Mouse (Mus musculus): ENCODE data around the gene Ccdc3. TPM values are rescaled to one million over a fixed set of nuclear protein-coding genes. Genes with fewer than 3 reads are reported as not detected.

Ccdc3 gene
- polyA plus RNA-seq, 1 experiment from 2014 or later: 2.0 TPM

DNA sequence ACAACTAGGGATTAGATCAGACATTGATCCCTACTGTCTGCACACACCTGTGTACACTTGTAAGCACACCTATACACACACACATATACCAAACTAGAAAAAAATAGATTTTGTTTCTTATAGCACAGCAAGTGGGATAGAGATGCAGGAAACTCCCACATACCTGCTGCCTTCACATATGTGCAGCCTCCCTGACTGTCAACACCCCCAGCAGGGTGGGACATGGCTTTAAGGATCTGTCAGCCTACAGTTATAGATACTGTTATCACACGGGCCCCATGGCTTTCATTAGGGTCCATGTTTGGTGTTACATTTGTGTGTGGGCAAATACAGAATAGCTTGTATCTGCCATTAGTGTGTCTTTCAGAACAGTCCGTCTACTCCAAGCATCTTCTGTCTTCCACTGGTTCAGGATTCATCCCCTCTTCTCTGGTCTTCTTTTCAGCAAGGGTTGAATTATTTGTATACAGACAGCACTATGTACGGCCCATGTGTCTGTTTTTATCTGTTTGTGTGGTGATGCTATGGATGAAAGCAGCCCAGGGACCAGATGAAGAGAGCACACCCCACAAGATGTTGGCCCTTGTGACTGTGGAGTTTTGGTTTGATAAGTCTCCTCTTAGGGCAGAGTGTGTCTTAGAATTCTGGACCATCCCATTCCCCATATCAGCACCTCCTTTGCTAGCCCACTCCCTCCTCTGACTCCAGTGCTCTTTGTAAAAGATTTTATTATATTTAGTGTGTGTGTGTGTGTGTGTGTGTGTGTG lies 24.5 kb downstream of the Ccdc3 start:
- H3K4me2 ChIP-seq: no peak overlapping the region
- H3K27me3 ChIP-seq: no peaks in the 10 kb centered on the region
- H3K36me3 ChIP-seq (ENCODE audit: poor library complexity, severe bottlenecking): no peaks in the 10 kb centered on the region
- no peaks in the 10 kb centered on the region for H3K9me3 ChIP-seq (replicated peaks)
- no peak overlapping the region for H3K9ac ChIP-seq
- WGBS: 79% methylated on average over 3 of the region's 3 CpGs
- no peaks in the 10 kb centered on the region for H3K4me1 ChIP-seq
- no peak overlapping the region for H3K4me3 ChIP-seq
- no peak for ATAC-seq
- H3K27ac ChIP-seq: no peak overlapping the region

DNA sequence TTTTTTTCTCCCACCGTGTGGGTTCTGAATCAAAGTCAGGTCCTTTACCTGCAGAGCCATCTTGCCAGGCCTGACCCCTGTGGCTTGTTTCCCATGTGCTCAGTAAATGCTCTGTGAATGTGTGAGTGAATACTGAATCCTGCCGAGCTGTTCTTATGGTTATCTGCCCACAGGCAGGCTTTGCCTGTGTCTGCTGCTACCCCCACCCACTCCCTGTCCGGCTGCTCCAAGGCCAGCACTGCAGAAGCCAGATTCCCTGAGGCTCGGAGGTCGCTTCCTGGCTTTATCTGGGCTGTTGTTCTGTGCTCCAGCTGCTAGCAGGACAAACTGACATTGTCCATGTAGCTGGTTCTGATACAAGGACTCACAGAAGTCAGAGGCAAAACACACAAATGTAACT lies 25.2 kb downstream of the Ccdc3 start:
- Histone ChIP-seq H3K36me3 (ENCODE audit: poor library complexity, severe bottlenecking) (no peaks in the 10 kb centered on the region), H3K4me1 (no peaks in the 10 kb centered on the region), H3K27ac (no peak overlapping the region), H3K4me3 (no peak overlapping the region), H3K9ac (no peak overlapping the region), H3K27me3 (no peaks in the 10 kb centered on the region), H3K4me2 (no peak overlapping the region), H3K9me3 (replicated peaks) (no peaks in the 10 kb centered on the region)
- 62% methylated on average over 5 of the region's 5 CpGs for WGBS
- no peak for ATAC-seq

DNA sequence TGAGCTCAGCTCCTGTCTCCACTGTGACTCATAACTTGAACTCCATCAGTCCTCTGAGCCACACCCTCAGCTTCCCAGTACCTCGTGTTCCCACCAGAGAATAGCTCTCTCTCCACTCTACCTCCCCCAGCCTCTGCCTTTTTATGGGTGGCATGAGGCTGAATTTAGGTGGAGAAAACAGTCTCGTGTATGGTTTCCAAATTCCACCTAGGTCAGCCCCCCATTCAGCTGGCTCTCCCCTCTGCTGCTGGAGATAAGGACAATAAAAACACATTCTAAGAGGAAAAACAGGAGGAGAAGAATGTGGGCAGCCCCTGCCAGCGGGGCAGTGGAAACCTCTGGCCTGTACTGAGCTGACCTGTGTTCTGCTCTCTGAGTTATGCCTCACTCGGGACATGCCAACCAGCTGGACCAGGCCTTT lies 28.4 kb downstream of the Ccdc3 start:
- 78% methylated on average over 4 of the region's 4 CpGs for WGBS
- no peak for ATAC-seq
- Histone ChIP-seq H3K36me3 (ENCODE audit: poor library complexity, severe bottlenecking) (no peaks in the 10 kb centered on the region), H3K9me3 (replicated peaks) (no peaks in the 10 kb centered on the region), H3K27ac (no peak overlapping the region), H3K4me3 (no peak overlapping the region), H3K4me1 (no peaks in the 10 kb centered on the region), H3K9ac (no peak overlapping the region), H3K27me3 (no peaks in the 10 kb centered on the region), H3K4me2 (no peak overlapping the region)

DNA sequence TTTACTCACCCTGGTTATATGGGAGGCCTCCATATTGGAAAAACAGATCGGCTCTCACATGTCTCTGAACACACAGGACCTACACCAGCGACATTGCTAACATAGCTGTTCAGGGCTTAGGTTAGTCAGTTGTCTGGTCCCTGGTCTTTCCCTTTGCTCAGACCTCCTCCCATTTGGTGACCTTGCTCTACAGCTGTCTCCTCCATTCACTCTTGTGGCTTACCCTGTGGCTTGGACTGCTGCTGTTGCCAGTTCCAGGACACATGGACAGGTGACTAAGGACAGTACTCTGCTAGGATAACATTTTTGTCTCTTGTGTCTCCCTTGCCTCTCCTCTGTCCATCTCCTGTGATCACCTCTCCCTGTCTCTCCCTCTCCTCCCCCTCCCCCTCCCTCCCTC lies 29.2 kb downstream of the Ccdc3 start:
- no peaks in the 10 kb centered on the region for H3K27me3 ChIP-seq
- no peak overlapping the region for H3K27ac ChIP-seq
- H3K9me3 ChIP-seq (replicated peaks): no peaks in the 10 kb centered on the region
- no peak overlapping the region for H3K9ac ChIP-seq
- H3K36me3 ChIP-seq (ENCODE audit: poor library complexity, severe bottlenecking): no peaks in the 10 kb centered on the region
- H3K4me3 ChIP-seq: no peak overlapping the region
- WGBS: 86% methylated on average over 2 of the region's 2 CpGs
- no peak overlapping the region for H3K4me2 ChIP-seq
- H3K4me1 ChIP-seq: no peaks in the 10 kb centered on the region
- ATAC-seq: no peak

DNA sequence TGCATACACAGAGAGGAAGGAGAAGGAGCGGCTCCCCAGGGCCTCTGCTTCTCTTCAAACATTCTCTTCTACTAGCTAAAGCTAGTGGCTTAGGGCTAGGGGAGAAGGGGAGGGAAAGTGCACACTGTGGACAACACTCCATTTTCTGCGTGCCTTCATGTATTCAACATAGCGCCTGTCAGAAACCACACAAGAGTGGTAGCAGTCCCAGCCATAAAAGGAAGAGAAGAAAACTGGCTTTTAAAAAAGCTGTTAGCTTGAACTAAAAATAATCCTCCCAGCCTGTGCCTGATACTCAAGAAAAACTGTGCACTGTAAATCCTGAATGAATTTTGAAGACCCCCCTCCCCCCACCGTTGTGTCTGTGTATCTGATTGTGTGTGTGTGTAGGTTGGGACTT lies 33.2 kb downstream of the Ccdc3 start:
- Histone ChIP-seq H3K9ac (no peak overlapping the region), H3K4me3 (no peak overlapping the region), H3K27me3 (no peaks in the 10 kb centered on the region), H3K27ac (no peak overlapping the region), H3K36me3 (ENCODE audit: poor library complexity, severe bottlenecking) (no peaks in the 10 kb centered on the region), H3K9me3 (replicated peaks) (no peaks in the 10 kb centered on the region), H3K4me2 (no peak overlapping the region), H3K4me1 (no peaks in the 10 kb centered on the region)
- ATAC-seq: no peak
- 84% methylated on average over 4 of the region's 4 CpGs for WGBS

DNA sequence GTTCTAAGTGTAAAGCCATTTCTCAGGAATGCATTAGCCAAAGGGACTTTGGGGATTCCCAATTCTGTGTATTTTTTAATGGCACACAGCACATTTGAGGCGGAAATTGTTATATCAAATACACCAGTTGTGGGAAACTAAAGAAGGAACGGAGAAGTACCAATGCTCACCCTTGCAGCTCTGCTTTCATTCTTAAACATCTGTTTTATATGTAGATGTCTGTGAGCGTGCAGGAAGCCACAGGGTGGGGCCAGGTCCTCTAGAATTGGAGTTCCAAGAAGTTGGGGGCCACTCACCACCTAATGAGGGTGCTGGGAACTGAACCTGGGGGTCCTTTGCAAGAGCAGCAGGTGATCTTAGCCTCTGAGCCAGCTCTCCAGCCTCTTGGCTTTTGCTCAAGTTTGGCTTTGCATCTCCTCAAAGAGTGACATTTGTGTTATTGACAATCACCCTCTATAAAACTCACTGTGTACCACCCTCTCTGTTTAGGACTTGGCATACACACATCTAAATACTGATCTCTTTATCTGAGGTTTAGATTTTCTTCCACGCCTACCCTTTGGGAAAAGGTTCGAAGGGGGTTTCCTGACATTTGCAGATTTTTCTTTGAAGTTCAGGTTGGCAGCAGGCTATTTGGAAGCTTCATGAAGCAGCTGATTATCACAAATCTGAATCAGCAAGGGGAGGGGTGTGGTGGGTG lies 33.9 kb downstream of the Ccdc3 start:
- Histone ChIP-seq H3K27me3 (no peaks in the 10 kb centered on the region), H3K27ac (no peak overlapping the region), H3K4me1 (no peaks in the 10 kb centered on the region), H3K36me3 (ENCODE audit: poor library complexity, severe bottlenecking) (no peaks in the 10 kb centered on the region), H3K4me2 (no peak overlapping the region), H3K4me3 (no peak overlapping the region), H3K9me3 (replicated peaks) (no peaks in the 10 kb centered on the region), H3K9ac (no peak overlapping the region)
- WGBS: 78% methylated on average over 5 of the region's 5 CpGs
- ATAC-seq: no peak

DNA sequence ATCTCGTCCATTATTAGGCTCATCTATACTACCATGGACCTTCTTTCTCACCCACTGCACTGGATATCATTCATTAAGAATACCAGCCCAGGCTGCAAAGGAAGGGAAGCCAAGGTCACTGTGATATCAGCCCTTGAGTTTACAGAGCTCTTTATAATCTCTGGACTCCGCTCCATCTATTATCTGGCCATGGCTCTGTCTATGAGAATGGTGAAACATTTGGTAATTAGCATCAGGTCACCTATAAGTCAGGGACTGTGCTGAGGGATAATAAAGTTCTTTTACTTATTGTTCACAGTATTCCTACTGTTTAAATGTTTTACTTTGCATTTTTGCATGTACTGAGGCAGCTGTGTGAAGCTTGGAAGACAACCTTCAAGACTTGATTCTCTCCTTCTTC lies 35.2 kb downstream of the Ccdc3 start:
- ATAC-seq: no peak

DNA sequence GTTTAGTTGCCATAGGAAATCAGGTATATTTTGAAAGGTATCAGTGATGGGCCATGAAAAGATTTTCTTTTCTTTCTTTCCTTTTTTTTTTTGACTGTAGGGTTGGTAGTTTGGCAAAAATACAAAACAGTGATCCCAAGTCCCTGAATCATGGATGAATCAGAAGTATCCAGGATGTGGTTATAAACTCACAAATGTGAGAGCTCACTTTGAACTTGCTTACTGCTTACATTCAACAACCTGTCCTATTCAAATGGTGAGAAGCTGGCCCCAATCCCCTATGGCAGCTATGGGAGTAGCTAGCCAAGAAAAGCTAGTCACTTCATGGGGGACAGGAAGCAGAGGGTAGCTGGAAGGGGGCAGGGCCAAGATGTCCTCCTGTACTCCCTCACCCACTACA lies 37.1 kb downstream of the Ccdc3 start:
- no peak overlapping the region for H3K4me2 ChIP-seq
- no peak overlapping the region for H3K9ac ChIP-seq
- peaks cover under 1% of the 10 kb centered on the region; the same call in 1 of the 2 replicates for H3K4me1 ChIP-seq
- H3K36me3 ChIP-seq (ENCODE audit: poor library complexity, severe bottlenecking): no peaks in the 10 kb centered on the region
- H3K27ac ChIP-seq: no peak overlapping the region
- H3K27me3 ChIP-seq: no peaks in the 10 kb centered on the region
- H3K4me3 ChIP-seq: no peak overlapping the region
- no peaks in the 10 kb centered on the region for H3K9me3 ChIP-seq (replicated peaks)
- no peak for ATAC-seq

More for the DNA sequence above, 35.2 kb downstream of the Ccdc3 start:
- H3K4me2 ChIP-seq: no peak overlapping the region
- no peaks in the 10 kb centered on the region for H3K4me1 ChIP-seq
- H3K27ac ChIP-seq: no peak overlapping the region
- WGBS: 95% methylated on average over 2 of the region's 2 CpGs
- H3K4me3 ChIP-seq: no peak overlapping the region
- H3K9ac ChIP-seq: no peak overlapping the region
- no peaks in the 10 kb centered on the region for H3K27me3 ChIP-seq
- no peaks in the 10 kb centered on the region for H3K9me3 ChIP-seq (replicated peaks)
- no peaks in the 10 kb centered on the region for H3K36me3 ChIP-seq (ENCODE audit: poor library complexity, severe bottlenecking)

DNA sequence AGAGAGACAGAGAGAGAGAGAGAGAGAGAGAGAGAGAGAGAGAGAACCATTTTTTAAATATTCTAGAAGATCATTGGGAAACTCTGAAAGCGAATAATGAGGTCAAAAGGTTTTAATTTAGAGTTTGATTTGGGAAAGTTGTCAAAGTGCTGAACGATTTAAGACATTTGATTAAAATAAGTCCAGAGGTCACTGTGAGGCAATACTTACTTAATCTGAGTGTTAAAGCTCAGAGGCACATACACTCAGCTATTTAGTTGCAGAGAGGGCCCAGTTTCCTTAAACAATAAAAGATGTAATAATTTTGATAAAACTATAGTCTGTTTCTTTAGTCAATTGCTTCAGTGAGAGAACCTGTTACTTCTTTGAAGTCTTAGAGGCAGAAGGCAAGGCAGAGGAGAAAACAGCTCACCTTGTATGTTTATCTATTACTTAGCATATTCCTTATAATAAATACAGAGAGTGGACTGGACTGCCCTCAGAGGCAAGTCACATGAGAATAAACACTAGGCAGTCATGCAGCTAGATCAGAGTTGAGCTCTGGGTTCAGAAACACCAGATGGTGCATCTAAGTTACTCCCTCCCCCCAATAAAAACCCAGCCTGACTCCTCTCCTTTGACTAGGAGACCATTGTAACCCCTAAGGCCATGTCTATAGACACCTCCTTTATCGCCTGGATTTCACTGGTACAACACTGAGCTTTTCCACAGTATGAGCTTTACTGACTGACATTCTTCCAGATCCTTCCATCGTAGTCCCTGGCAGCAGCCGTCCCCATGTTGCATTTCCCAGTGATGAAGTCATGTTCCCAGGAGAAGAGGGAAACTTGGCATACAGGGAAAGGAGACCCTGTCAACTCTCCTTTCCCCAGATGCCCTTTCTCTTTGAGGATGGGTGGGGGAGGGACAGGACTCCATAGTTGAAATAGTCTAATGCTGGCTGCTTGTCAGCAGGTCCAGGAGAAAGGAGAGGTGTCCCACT lies 44.2 kb downstream of the Ccdc3 start:
- Histone ChIP-seq H3K9me3 (replicated peaks) (no peaks in the 10 kb centered on the region), H3K36me3 (ENCODE audit: poor library complexity, severe bottlenecking) (no peaks in the 10 kb centered on the region), H3K9ac (no peak overlapping the region), H3K27ac (no peak overlapping the region), H3K27me3 (no peaks in the 10 kb centered on the region), H3K4me1 (peaks cover 13% of the 10 kb centered on the region), H3K4me2 (no peak overlapping the region), H3K4me3 (no peak overlapping the region)
- no peak for ATAC-seq
- 67% methylated on average over 5 of the region's 5 CpGs for WGBS

DNA sequence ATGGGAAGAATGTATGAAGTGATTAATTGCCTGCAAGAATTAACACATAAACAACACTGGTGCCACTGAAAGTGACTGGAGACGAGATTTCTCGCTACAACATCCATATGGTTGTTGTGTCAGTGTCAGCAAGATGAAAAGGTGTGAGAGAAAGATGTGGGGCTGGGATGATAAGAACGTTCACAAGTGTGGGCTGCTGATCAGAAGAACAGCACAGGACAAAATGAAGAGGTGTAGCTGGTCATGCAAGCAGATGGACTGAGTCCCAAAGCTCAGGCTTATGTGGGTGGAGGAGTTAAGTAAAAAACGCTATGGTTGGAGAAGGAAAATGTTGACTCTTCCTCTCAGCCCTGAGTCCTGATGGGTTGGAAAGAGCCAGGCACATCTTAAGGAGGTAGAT lies 46.6 kb downstream of the Ccdc3 start:
- Histone ChIP-seq H3K9me3 (replicated peaks) (no peaks in the 10 kb centered on the region), H3K36me3 (ENCODE audit: poor library complexity, severe bottlenecking) (no peaks in the 10 kb centered on the region), H3K4me1 (peaks cover 13% of the 10 kb centered on the region), H3K9ac (no peak overlapping the region), H3K27me3 (no peaks in the 10 kb centered on the region), H3K4me2 (no peak overlapping the region), H3K27ac (no peak overlapping the region), H3K4me3 (no peak overlapping the region)
- 80% methylated on average over 4 of the region's 4 CpGs for WGBS
- ATAC-seq: no peak

DNA sequence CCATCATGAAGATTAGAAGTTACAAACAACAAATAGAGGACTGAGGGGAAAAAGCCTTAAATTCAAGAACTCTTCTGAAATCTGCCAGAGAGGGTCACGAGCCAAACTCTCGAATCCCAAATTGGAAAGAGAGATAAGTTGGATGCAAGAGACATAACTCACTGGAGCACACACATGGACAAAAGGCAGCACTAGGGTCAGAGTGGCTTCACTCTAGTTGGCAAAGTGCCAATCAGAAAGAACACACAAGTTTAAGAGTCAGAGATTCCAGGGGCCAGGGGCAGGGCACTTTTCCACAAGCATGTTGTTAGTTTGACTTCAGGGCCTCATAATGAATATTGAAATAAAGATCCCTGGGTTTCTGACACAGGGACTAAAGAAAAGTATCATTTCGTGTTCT lies 48.1 kb downstream of the Ccdc3 start:
- H3K36me3 ChIP-seq (ENCODE audit: poor library complexity, severe bottlenecking): no peaks in the 10 kb centered on the region
- no peak for ATAC-seq

DNA sequence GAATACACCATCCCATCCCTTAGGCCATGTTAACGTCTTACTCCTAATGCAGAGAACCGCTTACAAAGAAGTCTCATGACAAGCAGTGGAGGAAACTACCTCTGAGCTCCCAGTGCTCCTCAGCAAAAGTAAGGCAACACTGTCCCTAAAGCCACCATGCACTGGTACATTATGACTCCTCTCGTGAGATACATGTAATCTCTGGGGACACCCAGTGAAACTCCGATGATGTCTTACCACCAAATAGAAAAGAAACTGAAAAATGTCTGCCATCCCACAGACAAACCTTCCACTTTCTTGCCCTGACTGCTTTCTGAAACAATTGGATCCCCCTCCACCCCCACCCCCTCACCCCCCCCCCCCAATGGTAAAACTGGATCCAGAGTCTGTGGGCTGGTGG lies 54.6 kb downstream of the Ccdc3 start:
- Histone ChIP-seq H3K4me2 (no peak overlapping the region), H3K36me3 (ENCODE audit: poor library complexity, severe bottlenecking) (no peaks in the 10 kb centered on the region), H3K9ac (no peak overlapping the region), H3K4me1 (no peaks in the 10 kb centered on the region), H3K27me3 (no peaks in the 10 kb centered on the region), H3K4me3 (no peak overlapping the region), H3K9me3 (replicated peaks) (no peaks in the 10 kb centered on the region), H3K27ac (no peak overlapping the region)
- ATAC-seq: no peak
- WGBS: 89% methylated on average over 4 of the region's 4 CpGs

More for the DNA sequence above, 48.1 kb downstream of the Ccdc3 start:
- no peak overlapping the region for H3K4me2 ChIP-seq
- no peak overlapping the region for H3K9ac ChIP-seq
- H3K27ac ChIP-seq: no peak overlapping the region
- no peaks in the 10 kb centered on the region for H3K9me3 ChIP-seq (replicated peaks)
- 90% methylated on average over 3 of the region's 3 CpGs for WGBS
- no peak overlapping the region for H3K4me3 ChIP-seq
- H3K4me1 ChIP-seq: peaks cover 3% of the 10 kb centered on the region; the same call in 1 of the 2 replicates
- H3K27me3 ChIP-seq: no peaks in the 10 kb centered on the region

Data from forebrain, embryonic 13.5 days (tissue).